Mouse (Mus musculus) brain, embryonic 14.5 days (tissue): ENCODE measurements around the gene Stard10.

Experiments
- CTCF ChIP-seq: fragments of 200-500 bp; IDR thresholded peaks from 2 replicates; pipeline ENCODE4 v1.5.1; 2012; ENCODE audit warnings: inconsistent platforms, mild to moderate bottlenecking, moderate library complexity, borderline replicate concordance; ENCODE audit not compliant: insufficient read depth, insufficient read length; ENCODE audit errors: extremely low read depth
- POLR2A ChIP-seq: fragments of 200-500 bp; IDR thresholded peaks from 2 replicates; pipeline ENCODE4 v1.6.1; 2012; ENCODE audit warnings: mild to moderate bottlenecking, inconsistent platforms, borderline replicate concordance; ENCODE audit not compliant: poor library complexity, insufficient read depth, insufficient read length, severe bottlenecking; ENCODE audit errors: extremely low read depth

DNA sequence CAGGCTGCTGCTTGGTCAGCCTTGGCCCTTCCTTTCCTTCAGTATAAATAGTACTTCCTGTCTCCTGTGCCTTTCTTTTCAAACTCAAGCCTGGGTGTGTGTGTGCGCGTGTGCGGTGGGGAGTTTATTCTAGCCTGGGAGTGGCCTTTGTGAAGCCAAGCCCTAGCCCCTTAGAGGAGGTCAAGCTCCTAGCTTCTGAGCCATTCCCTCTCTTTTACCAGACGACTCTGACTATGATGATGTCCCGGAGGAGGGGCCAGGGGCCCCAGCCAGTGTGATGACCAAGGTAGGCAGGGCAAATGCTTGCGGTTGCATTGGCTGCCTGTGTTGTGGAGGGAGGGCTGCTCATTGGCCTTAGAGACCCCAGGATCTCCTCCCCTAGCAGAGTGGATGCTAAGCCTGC is 68.4 kb downstream of the Stard10 start:
- TF ChIP-seq POLR2A: no peak
- no peak for TF ChIP-seq CTCF
